Mouse (Mus musculus): Measurements from ENCODE around the gene Ice1.

DNA sequence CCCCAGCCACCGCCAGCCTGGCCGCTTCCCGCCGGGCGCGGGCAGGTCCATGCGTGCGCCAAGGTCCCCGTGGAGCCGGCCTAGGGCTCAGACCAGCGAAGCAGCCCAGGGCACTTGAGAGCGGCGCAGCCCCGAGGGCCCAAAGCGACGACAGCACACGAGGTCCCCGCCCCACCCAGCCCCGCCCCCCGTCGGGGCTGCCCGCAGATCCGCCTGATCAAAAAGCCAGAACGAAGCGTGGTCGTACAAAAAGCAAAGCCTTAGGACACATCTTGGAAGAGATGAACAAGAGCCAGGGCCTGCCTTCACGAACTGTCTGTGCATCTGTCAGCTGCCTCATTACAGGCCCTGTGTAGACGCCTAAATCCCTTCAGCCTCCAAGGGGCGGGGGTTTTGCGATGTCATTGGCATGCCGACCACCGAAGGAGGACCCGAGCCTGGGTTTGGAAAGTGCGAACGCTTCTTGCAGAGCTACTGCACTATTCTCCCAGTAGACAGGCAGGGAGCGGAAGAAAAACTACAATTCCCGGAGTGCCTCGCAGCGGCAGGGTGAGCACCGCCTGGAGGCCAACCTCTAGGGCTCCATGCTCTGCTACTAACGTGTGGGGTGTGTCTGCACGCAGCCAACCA lies 343 bp upstream of the Ice1 start:
- TF ChIP-seq ZC3H11A (IDR thresholded peaks at IDR 0.05; ENCODE audit: borderline replicate concordance, low read depth, low read length) (no peak), ZNF384 (IDR thresholded peaks at IDR 0.05; ENCODE audit: low read depth, low read length) (no peak), MAFK (IDR thresholded peaks at IDR 0.05; ENCODE audit: insufficient read depth, low read depth, low read length) (no peak), CHD2 (IDR thresholded peaks at IDR 0.05; ENCODE audit: low read depth, low read length) (no peak), HCFC1 (IDR thresholded peaks at IDR 0.05; ENCODE audit: borderline replicate concordance, insufficient read depth, low read length) (peak; percentile 92)
